Mouse (Mus musculus) left cerebral cortex, adult 2 months (tissue): ENCODE measurements at regions not wholly inside any gene's neighbourhood (a gene's known extent, or its start where the extent isn't known, plus 50 kb on each side); places are given as distances from the start of the nearest gene placed in this dataset.

Experiments
- DNase-seq, 2 experiments: peaks; one replicate each; pipeline ENCODE4 v3.0.0; 2021 to 2022; ENCODE audit warnings: low spot score in 2 of 2, mixed read lengths in 1 of 2; ENCODE audit errors: extremely low spot score in 1 of 2
- H3K27ac ChIP-seq: fragments of 200-600 bp; 2 replicates; pipeline ENCODE4 v1.8.1; 2022
- H3K4me3 ChIP-seq: fragments of 200-600 bp; 2 replicates; pipeline ENCODE4 v1.8.1; 2022
- CTCF ChIP-seq: fragments of 200-600 bp; IDR thresholded peaks from 2 replicates; pipeline ENCODE4 v1.8.1; 2022; ENCODE audit warnings: antibody characterized with exemption, mild to moderate bottlenecking, moderate library complexity
- intact Hi-C: fragments of 180-260 bp; cut with DNase I; formaldehyde crosslinking; loops from one replicate; pipeline ENCODE4 v1.15.1; 2025

DNA sequence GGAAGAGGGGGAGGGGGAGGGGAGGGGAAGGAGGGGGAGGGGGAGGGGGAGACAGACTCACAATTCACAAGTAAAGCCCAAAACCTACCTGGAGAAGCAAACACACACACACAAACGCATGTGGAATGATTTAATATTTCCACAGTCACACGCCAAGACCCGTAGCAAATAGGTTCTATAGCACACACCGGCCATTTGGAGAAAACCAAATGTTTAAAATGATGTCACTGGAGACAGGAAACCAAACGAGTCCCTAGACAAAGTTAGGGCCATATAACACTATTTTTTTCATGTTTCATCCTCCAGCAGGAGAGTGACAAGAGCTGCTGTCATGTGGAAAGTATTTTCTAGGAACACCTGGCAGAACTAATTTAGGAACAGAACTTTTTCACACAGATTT, 175.9 kb upstream of the Lrig1 start:
- intact Hi-C loops = no loop called here
- no peak for DNase-seq
- no peak for TF ChIP-seq CTCF
- no peak overlapping the region for H3K27ac ChIP-seq
- no peak overlapping the region for H3K4me3 ChIP-seq

DNA sequence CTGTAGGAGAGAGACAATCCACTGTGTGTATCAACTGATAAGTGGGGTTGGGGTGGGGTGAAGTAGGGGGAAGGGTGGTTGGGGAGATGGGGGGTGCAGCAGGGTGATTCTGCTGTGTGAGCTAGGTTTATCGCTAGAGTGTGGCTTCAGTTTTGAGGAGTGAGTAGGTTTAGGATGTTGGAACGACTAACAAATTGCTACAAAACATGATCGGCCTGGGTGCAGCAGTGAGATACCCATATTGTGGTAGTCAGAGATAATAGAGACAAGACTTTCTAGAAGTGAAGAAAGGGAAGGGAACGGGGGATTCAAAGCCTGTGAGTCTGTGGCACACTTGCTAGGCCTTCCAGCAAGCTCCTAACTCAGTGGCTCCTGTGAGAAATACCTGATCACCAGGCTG, 175.1 kb upstream of the Lrig1 start:
- TF ChIP-seq CTCF = no peak
- Histone ChIP-seq H3K27ac (no peak overlapping the region), H3K4me3 (no peak overlapping the region)
- intact Hi-C loops = no loop called here
- DNase-seq = no peak

- TF ChIP-seq CTCF = no peak
- no peak overlapping the region for H3K4me3 ChIP-seq
- intact Hi-C loops = no loop called here
- H3K27ac ChIP-seq = no peak overlapping the region
- peak in 1 of 2 experiments; percentile 15 for DNase-seq
These were observed 174.5 kb upstream of the Lrig1 start for GRCm38 (mm10) chr6:94874415-94874814.

- intact Hi-C loops = no loop called here
- Histone ChIP-seq H3K27ac (no peak overlapping the region), H3K4me3 (no peak overlapping the region)
- no peak for DNase-seq
- no peak for TF ChIP-seq CTCF
These were observed 168.0 kb upstream of the Lrig1 start for GRCm38 (mm10) chr6:94867952-94868351.

DNA sequence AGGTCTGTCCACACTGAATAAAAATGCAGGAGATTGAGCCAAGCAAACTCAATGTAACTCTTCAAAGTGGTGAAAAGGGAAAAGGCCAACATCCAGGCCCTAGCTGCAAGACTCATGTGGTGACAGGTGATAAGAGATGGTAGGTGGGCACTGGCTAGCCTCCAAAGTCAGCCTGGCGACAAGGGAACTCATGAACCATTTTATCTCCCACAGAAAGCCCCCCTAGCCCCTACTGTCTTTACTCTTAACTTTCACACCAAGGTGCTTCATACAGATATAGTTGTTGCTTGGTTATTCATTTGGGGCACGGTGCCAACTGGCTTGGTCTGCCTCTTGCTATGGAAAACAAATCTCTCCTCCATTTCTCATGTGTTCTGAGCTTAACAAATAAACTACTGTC, 165.5 kb upstream of the Lrig1 start:
- Histone ChIP-seq H3K4me3 (no peak overlapping the region), H3K27ac (no peak overlapping the region)
- TF ChIP-seq CTCF = no peak
- no peak for DNase-seq
- intact Hi-C loops = no loop called here

DNA sequence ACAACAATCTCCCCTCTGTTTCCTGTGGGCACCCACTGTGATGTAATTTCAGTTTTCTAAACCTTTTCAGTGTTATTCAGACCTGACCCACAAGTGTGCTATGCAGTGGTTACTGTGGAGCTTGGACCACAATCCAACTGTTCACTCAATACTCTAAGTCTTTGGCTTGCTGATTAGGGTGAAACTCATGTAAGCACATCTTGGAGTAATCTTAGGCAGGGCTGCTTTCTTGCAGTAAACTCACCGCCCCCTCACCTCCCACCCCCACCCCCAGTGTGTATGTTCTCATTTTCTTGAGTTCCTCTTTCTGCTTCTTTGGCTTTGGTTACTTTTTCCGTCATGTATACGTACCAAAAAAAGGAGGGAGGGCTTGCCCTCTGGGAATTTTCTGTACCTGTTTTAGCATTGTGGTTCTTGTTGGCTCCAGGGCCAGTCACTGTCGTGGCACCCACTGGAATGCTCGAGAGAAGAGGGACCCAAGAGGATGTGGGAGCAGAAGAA, 158.2 kb upstream of the Lrig1 start:
- TF ChIP-seq CTCF = no peak
- Histone ChIP-seq H3K4me3 (no peak overlapping the region), H3K27ac (no peak overlapping the region)
- intact Hi-C loops = no loop called here
- DNase-seq = no peak

DNA sequence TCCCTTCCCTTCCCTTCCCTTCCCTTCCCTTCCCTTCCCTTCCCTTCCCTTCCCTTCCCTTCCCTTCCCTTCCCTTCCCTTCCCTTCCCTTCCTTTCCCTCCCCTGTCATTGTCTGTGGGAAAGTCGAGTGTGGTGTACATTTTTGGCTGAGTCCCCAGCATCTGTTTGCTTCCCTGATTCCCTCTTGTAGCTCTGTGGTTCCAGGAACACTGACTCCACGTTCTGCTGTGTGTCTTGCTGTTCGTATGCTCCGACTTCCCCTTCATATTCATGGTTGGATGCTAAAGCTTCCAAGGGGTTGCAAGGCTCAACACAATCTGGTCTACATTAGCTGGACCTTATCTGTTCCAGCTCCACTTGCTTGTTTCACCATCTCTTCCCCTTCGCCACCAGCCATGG, 150.2 kb upstream of the Lrig1 start:
- DNase-seq = no peak
- no peak for TF ChIP-seq CTCF
- H3K4me3 ChIP-seq = no peak overlapping the region
- no peak overlapping the region for H3K27ac ChIP-seq
- intact Hi-C loops = no loop called here

DNA sequence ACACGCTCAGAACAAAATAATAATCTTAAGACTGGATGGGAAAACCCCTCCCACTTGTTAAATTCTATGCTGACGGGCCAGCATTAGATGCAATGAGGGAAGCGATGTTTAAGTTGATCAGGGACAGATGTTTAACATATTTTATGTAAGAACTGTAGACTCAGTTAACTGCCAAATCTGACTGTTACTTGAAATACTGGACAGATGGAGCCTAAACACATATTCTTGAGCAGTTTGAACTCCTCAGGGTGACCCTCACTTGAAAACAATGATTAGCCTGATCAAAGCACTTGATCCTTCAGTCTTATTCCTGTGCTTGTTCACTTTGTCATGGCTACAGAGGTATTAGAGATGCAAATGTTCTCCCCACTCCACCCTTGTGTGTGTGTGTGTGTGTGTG, 149.6 kb upstream of the Lrig1 start:
- TF ChIP-seq CTCF = no peak
- no peak for DNase-seq
- H3K27ac ChIP-seq = no peak overlapping the region
- intact Hi-C loops = no loop called here
- H3K4me3 ChIP-seq = no peak overlapping the region

DNA sequence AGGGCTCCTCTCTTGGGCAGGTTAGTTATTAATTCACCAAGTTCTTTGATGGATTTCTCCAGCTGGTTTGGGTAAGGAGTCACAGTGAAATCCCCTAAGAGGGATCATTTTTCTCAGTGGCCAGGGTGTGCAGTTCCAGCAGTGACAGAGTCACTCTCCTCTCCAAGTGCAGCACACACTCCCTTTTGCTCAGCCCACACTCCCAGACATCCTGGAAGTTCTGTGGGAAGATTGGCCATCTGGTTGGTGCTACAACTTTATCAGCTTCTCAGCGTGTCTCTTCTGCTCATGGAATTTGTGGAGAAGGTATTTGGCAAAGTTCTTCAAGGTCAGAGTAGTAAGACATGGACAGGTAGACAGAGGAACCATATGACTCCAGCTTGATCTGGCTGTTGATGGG, 148.5 kb upstream of the Lrig1 start:
- Histone ChIP-seq H3K4me3 (no peak overlapping the region), H3K27ac (no peak overlapping the region)
- no peak for TF ChIP-seq CTCF
- intact Hi-C loops = no loop called here
- peak in 1 of 2 experiments; percentile 12 for DNase-seq

GRCm38 (mm10) chr6:94845821-94846220, 145.9 kb upstream of the Lrig1 start:
- H3K4me3 ChIP-seq = no peak overlapping the region
- no peak for DNase-seq
- no peak for TF ChIP-seq CTCF
- H3K27ac ChIP-seq = no peak overlapping the region
- intact Hi-C loops = no loop called here

GRCm38 (mm10) chr6:94842856-94843255, 142.9 kb upstream of the Lrig1 start:
- intact Hi-C loops = no loop called here
- H3K27ac ChIP-seq = no peak overlapping the region
- TF ChIP-seq CTCF = no peak
- H3K4me3 ChIP-seq = no peak overlapping the region
- no peak for DNase-seq

- H3K4me3 ChIP-seq = no peak overlapping the region
- TF ChIP-seq CTCF = no peak
- no peak for DNase-seq
- H3K27ac ChIP-seq = no peak overlapping the region
- intact Hi-C loops = no loop called here
These were observed 141.9 kb upstream of the Lrig1 start for GRCm38 (mm10) chr6:94841881-94842280.

GRCm38 (mm10) chr6:94835742-94836141, 135.8 kb upstream of the Lrig1 start:
- no peak overlapping the region for H3K27ac ChIP-seq
- no peak for DNase-seq
- intact Hi-C loops = no loop called here
- H3K4me3 ChIP-seq = no peak overlapping the region
- TF ChIP-seq CTCF = no peak

DNA sequence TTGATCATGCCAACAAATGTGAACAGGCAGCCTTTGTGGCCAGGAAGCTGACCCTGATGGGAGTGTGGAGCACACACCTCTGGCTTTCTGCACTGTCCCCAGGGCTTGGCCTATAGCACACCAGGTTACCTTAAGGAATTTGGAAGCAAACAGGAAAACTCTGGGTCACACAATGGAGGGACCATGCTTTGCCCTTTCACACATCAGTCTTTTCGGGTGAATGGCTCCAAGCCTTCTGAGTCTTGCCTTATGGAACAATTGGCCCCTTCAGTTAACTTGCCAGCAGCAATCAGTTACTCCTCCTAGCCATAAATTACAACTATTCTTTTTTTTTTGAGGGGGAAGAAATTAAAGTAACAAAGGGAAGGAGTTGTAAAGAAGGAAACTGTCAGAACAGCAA, 134.6 kb upstream of the Lrig1 start:
- Histone ChIP-seq H3K4me3 (no peak overlapping the region), H3K27ac (no peak overlapping the region)
- TF ChIP-seq CTCF = no peak
- intact Hi-C loops = no loop called here
- no peak for DNase-seq
